Mouse (Mus musculus): ENCODE results near the gene Abcb5.

Abcb5 gene

DNA sequence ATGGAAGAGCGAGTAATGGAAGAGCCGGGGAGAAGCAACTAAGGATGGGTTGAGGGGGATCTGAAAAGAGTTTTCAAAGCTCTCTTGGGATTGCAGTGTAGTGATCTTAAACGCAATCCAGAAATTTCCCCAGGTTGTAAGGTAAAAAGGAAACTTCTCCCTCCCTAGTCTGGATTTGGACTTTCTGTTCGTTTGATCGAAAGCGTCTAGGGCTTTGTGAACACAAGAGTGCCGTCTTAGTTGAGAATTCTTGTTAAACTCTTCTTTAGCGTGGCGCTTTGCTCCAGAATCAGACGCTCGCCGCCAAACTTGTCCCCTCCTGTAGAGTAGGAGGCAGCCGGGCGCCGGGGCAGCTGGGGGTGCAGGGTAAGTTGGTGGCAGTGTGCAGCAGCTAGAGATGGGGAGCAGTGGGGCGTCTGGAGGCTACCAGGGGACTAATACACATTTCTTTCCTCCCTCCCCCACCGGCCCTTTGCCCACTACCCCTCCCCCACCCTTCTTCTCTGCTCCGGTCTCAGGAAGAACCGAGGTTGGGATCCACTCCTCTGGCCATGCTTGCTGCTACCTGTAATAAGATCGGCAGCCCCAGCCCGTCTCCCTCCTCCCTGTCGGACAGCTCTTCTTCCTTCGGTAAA lies 118.2 kb downstream of the Abcb5 start:
- no peak for DNase-seq

- DNase-seq: no peak
These were observed 118.8 kb downstream of the Abcb5 start for GRCm38 (mm10) chr12:118847381-118847780.

DNA sequence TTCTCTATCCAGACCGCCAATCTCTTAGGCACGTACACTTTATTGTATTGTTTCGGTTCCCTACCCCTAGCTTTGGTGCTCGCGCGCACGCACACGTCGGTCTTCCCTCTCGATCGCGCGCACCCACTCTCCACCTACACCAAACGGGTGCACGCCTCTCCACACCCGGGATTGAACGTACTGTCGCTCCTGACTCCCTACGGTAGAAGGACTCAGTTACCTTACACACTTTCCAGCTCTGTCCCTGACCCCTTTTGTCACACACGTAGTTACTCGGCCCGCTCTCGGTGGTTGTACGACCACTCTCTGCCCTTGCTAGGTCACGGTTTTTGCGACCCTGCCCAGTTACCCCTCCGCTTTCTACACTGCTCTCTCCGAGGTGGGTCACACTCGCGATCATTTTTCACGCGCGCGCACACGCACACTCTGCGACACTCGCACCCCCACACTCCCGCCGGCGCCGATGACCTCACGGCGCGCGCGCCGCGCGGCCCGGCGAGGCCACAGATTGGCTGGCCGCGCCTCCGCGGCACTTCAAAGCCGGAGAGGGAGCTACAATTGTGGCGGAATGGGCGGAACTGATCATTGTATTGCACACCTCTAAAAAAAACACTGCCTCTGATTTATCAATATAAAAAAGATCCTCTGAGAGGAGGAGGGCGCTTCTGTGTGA lies 119.4 kb downstream of the Abcb5 start:
- no peak for DNase-seq

DNA sequence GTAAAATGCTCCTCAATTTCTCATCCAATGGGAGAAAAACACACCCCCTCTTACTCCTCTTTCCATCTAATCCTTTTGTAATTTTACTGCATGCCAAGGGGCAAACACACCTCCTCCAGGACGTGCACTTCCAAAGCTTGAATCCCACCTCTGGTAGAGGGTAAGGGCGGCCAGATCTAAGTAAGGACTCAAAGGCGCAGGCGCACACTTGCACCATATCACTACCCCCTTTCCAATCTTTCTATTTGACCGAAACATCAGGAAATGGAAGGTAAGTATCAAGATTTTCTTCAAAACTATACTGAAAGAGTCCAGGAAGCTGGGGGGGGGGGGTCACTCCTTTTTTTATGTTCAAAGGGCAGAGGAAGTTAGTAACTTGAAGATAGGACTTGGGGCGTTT lies 120.0 kb downstream of the Abcb5 start, which contains the start of gene Sp8:
Gene Sp8, plus strand, starts transcription at position 109 of the 400 bp plus-strand sequence.
- DNase-seq: no peak

DNA sequence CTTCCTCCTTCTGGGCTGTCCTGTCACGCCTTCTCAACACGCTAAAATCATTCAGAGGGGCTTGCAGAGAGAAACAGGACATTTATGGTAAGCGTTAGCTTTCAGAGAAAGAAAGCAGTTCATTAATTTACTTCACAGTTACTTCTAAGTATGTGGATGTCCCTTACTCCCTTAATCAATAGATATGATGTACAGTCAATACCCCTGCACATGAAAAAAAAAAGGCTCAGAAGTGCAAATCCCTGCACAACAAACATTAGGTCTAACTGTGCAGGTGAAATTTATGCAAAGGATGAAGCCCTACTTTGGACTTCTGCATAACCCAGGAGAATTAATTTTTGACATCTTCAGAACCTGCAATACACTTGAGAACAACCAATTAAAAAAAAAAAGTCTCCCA lies 120.9 kb downstream of the Abcb5 start:
- DNase-seq: no peak

- no peak for DNase-seq
These were observed 121.4 kb downstream of the Abcb5 start for GRCm38 (mm10) chr12:118844841-118845240.

DNA sequence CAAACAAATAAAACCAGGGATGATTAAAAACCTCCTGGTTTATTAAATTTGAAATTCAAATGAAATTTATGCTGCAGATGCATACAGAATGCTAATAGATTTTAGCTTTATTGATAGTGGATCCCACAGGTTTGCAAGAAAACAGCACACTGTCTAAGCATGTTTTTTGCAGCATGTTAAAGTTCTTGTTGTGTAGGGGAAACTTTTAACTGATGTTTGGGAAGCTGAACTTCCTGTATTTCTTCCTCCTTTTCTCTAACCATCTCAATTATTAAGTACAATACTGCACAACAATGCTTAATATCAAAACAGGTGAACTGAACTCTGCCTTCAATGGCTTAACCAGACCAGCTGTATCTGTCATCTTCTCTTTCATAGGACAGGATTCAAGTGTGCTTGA lies 122.1 kb downstream of the Abcb5 start:
- no peak for DNase-seq

- no peak for DNase-seq
These were observed 123.4 kb downstream of the Abcb5 start for GRCm38 (mm10) chr12:118842671-118843411.

GRCm38 (mm10) chr12:118841971-118842550 lies 124.2 kb downstream of the Abcb5 start:
- DNase-seq: no peak

DNA sequence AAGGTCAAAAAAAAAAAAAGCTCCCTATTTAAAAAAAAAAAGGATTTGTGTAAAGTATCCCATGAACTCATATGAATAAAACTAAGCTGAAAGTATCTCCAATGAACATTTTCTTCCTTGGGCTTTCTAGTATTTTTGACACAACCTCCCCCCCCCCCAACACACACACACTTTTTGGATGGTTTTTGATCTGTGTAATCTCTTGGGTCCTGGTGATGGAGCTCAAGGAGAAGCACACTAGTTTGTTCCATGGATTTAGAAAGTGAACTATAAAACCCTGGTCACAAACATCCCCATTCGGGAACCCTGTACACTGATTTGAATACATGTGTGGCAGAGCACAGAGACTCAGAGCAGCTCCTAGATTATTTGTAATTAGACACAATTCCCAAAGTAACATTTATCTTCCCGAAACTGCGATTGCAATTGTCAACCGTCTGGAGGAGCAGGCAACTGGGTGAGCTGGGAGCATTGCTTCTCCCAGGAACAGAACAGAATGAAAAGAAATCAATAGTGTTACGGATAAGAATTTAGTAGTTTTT lies 124.8 kb downstream of the Abcb5 start:
- no peak for DNase-seq

GRCm38 (mm10) chr12:118840861-118841260 lies 125.4 kb downstream of the Abcb5 start:
- DNase-seq: no peak

GRCm38 (mm10) chr12:118840301-118840700 lies 125.9 kb downstream of the Abcb5 start:
- DNase-seq: no peak

DNA sequence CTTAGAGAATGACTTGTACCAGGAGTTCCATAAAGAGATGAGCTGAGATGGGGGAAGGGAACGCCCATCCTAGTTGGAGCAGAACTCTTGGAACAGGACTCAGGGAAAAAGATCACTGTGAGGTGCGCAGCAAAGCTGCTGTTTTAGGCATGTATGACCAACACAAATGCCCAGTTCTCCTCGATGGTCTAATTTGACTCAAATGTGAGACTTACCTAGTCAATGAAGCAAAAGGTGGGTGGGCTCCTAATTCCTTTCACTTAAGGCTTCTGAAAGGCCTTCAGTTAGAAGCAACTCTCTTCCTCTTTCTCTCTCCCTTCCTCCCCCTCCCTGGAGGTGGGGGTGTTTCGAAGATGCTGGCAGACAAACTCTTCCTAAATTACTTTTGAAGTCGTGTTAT lies 126.8 kb downstream of the Abcb5 start:
- DNase-seq: no peak

GRCm38 (mm10) chr12:118838260-118838659 lies 128.0 kb downstream of the Abcb5 start:
- no peak for DNase-seq

GRCm38 (mm10) chr12:118837361-118837760 lies 128.9 kb downstream of the Abcb5 start:
- DNase-seq: no peak

- DNase-seq: no peak
These were observed 129.5 kb downstream of the Abcb5 start for GRCm38 (mm10) chr12:118836411-118837341.

DNA sequence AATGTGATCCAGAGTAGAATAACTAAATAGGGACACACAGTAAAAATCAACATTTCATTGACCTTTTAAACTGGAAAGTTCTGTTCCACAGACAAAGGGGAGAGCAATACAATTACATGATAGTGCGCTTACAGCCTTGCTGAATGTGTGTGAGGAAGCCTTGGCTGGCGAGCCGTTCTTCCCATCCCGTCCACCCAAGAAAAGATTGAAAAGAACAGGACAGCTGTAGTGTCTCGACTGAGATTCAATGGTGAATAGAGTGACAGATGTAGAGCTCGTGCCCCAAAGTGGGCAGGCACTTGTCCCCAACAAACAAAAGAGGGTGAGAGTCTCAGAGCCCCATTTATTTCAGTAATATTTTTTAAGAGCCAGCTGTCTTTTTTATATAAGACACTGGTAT lies 136.3 kb downstream of the Abcb5 start:
- no peak for DNase-seq

Data from kidney, adult 9 months (tissue).